Mouse (Mus musculus): ENCODE data around the gene Fut8. TPM values are rescaled to one million over a fixed set of nuclear protein-coding genes. Genes with fewer than 3 reads are reported as not detected.
A peak's percentile ranks its signal among the peaks of the same experiment; 100 is the strongest.

The Fut8 gene
- 49.3 and 50.7 TPM in 2 replicates for polyA plus RNA-seq (2015; fragmentation: Nextera tagmentation; extraction: Ambion mirVana)

GRCm38 (mm10) chr12:77237950-77238530 lies at the start of gene Fut8:
TSS of gene Fut8 (plus strand) at chr12:77238125.
- no peaks in the 10 kb centered on the region for H3K9me3 ChIP-seq
- ATAC-seq (ENCODE audit: low FRiP score), result peak; percentile 81

GRCm38 (mm10) chr12:77189161-77189560 lies 48.8 kb upstream of the Fut8 start:
- ATAC-seq (ENCODE audit: low FRiP score), result no peak
- H3K4me2 ChIP-seq, result no peak overlapping the region
- 63% methylated on average over 4 of the region's 4 CpGs for WGBS
- H3K4me3 ChIP-seq, result no peak overlapping the region
- H3K9ac ChIP-seq, result no peak overlapping the region
- H3K27ac ChIP-seq, result no peak overlapping the region
- H3K9me3 ChIP-seq, result no peaks in the 10 kb centered on the region
- H3K4me1 ChIP-seq (replicated peaks), result no peaks in the 10 kb centered on the region
- H3K27me3 ChIP-seq, result no peaks in the 10 kb centered on the region
- no peaks in the 10 kb centered on the region for H3K36me3 ChIP-seq

More at GRCm38 (mm10) chr12:77237950-77238530, at the start of gene Fut8:
- H3K4me1 ChIP-seq (replicated peaks), result peaks cover 5% of the 10 kb centered on the region; the same call in 1 of the 2 replicates
- H3K9ac ChIP-seq, result peak within 1 kb of the TSS; percentile 93
- peak within 1 kb of the TSS; percentile 83 for H3K4me2 ChIP-seq
- H3K27me3 ChIP-seq, result no peaks in the 10 kb centered on the region
- H3K36me3 ChIP-seq, result no peaks in the 10 kb centered on the region
- under 1% methylated on average over 46 of the region's 46 CpGs for WGBS
- peak within 1 kb of the TSS; percentile 85 for H3K4me3 ChIP-seq
- H3K27ac ChIP-seq, result peak within 1 kb of the TSS; percentile 98

- Histone ChIP-seq H3K4me3 (no peak overlapping the region), H3K9ac (no peak overlapping the region), H3K27me3 (no peaks in the 10 kb centered on the region), H3K9me3 (no peaks in the 10 kb centered on the region), H3K4me2 (no peak overlapping the region), H3K27ac (no peak overlapping the region), H3K36me3 (no peaks in the 10 kb centered on the region), H3K4me1 (replicated peaks) (no peaks in the 10 kb centered on the region)
- 94% methylated on average over 3 of the region's 3 CpGs for WGBS
- no peak for ATAC-seq (ENCODE audit: low FRiP score)
Observed at GRCm38 (mm10) chr12:77189933-77190446, 47.9 kb upstream of the Fut8 start.

- Histone ChIP-seq H3K36me3 (no peaks in the 10 kb centered on the region), H3K9ac (no peak overlapping the region), H3K27me3 (no peaks in the 10 kb centered on the region), H3K9me3 (no peaks in the 10 kb centered on the region; the same call in 1 of the 2 replicates), H3K4me3 (no peak overlapping the region), H3K4me2 (no peak overlapping the region), H3K4me1 (replicated peaks) (no peaks in the 10 kb centered on the region), H3K27ac (no peak overlapping the region)
- ATAC-seq (ENCODE audit: low FRiP score), result no peak
- WGBS, result 92% methylated on average over 9 of the region's 9 CpGs
Observed at GRCm38 (mm10) chr12:77191478-77192271, 46.2 kb upstream of the Fut8 start.

GRCm38 (mm10) chr12:77192714-77193113 lies 45.2 kb upstream of the Fut8 start:
- no peak overlapping the region for H3K4me2 ChIP-seq
- no peak for ATAC-seq (ENCODE audit: low FRiP score)
- WGBS, result 94% methylated on average over 3 of the region's 3 CpGs
- H3K27me3 ChIP-seq, result no peaks in the 10 kb centered on the region
- H3K36me3 ChIP-seq, result no peaks in the 10 kb centered on the region
- no peaks in the 10 kb centered on the region; the same call in 1 of the 2 replicates for H3K9me3 ChIP-seq
- no peak overlapping the region for H3K9ac ChIP-seq
- H3K27ac ChIP-seq, result no peak overlapping the region
- H3K4me3 ChIP-seq, result no peak overlapping the region
- no peaks in the 10 kb centered on the region for H3K4me1 ChIP-seq (replicated peaks)

GRCm38 (mm10) chr12:77193225-77193716 lies 44.7 kb upstream of the Fut8 start:
- no peak overlapping the region for H3K4me3 ChIP-seq
- no peaks in the 10 kb centered on the region for H3K36me3 ChIP-seq
- no peak for ATAC-seq (ENCODE audit: low FRiP score)
- 85% methylated on average over 4 of the region's 4 CpGs for WGBS
- no peaks in the 10 kb centered on the region for H3K4me1 ChIP-seq (replicated peaks)
- H3K9me3 ChIP-seq, result no peaks in the 10 kb centered on the region; the same call in 1 of the 2 replicates
- H3K9ac ChIP-seq, result no peak overlapping the region
- no peaks in the 10 kb centered on the region for H3K27me3 ChIP-seq
- no peak overlapping the region for H3K4me2 ChIP-seq
- no peak overlapping the region for H3K27ac ChIP-seq

GRCm38 (mm10) chr12:77195044-77195443 lies 42.9 kb upstream of the Fut8 start:
- Histone ChIP-seq H3K27ac (no peak overlapping the region), H3K4me3 (no peak overlapping the region), H3K9me3 (no peaks in the 10 kb centered on the region; the same call in 1 of the 2 replicates), H3K9ac (no peak overlapping the region), H3K36me3 (no peaks in the 10 kb centered on the region), H3K4me1 (replicated peaks) (no peaks in the 10 kb centered on the region), H3K27me3 (no peaks in the 10 kb centered on the region), H3K4me2 (no peak overlapping the region)
- no peak for ATAC-seq (ENCODE audit: low FRiP score)
- 76% methylated on average over 2 of the region's 2 CpGs for WGBS

GRCm38 (mm10) chr12:77196529-77197095 lies 41.3 kb upstream of the Fut8 start:
- Histone ChIP-seq H3K9me3 (no peaks in the 10 kb centered on the region; the same call in 1 of the 2 replicates), H3K27me3 (no peaks in the 10 kb centered on the region), H3K4me2 (no peak overlapping the region), H3K27ac (no peak overlapping the region), H3K36me3 (no peaks in the 10 kb centered on the region), H3K4me1 (replicated peaks) (no peaks in the 10 kb centered on the region), H3K9ac (no peak overlapping the region), H3K4me3 (no peak overlapping the region)
- no peak for ATAC-seq (ENCODE audit: low FRiP score)
- 97% methylated on average over 2 of the region's 2 CpGs for WGBS

GRCm38 (mm10) chr12:77197121-77197599 lies 40.8 kb upstream of the Fut8 start:
- 69% methylated on average over 7 of the region's 7 CpGs for WGBS
- no peaks in the 10 kb centered on the region for H3K27me3 ChIP-seq

GRCm38 (mm10) chr12:77198253-77198652 lies 39.7 kb upstream of the Fut8 start:
- H3K4me3 ChIP-seq, result no peak overlapping the region
- H3K36me3 ChIP-seq, result no peaks in the 10 kb centered on the region
- no peaks in the 10 kb centered on the region for H3K4me1 ChIP-seq (replicated peaks)
- no peak overlapping the region for H3K27ac ChIP-seq
- no peaks in the 10 kb centered on the region for H3K27me3 ChIP-seq
- 92% methylated on average over 4 of the region's 4 CpGs for WGBS
- H3K4me2 ChIP-seq, result no peak overlapping the region
- no peak for ATAC-seq (ENCODE audit: low FRiP score)
- H3K9me3 ChIP-seq, result no peaks in the 10 kb centered on the region; the same call in 1 of the 2 replicates
- no peak overlapping the region for H3K9ac ChIP-seq

More at GRCm38 (mm10) chr12:77197121-77197599, 40.8 kb upstream of the Fut8 start:
- Histone ChIP-seq H3K4me1 (replicated peaks) (no peaks in the 10 kb centered on the region), H3K36me3 (no peaks in the 10 kb centered on the region), H3K9me3 (no peaks in the 10 kb centered on the region; the same call in 1 of the 2 replicates), H3K9ac (no peak overlapping the region), H3K4me2 (no peak overlapping the region), H3K4me3 (no peak overlapping the region), H3K27ac (no peak overlapping the region)
- ATAC-seq (ENCODE audit: low FRiP score), result no peak

GRCm38 (mm10) chr12:77201461-77202143 lies 36.3 kb upstream of the Fut8 start:
- Histone ChIP-seq H3K36me3 (no peaks in the 10 kb centered on the region), H3K4me1 (replicated peaks) (no peaks in the 10 kb centered on the region), H3K27ac (no peak overlapping the region), H3K9me3 (no peaks in the 10 kb centered on the region), H3K9ac (no peak overlapping the region), H3K27me3 (no peaks in the 10 kb centered on the region), H3K4me3 (no peak overlapping the region), H3K4me2 (no peak overlapping the region)
- no peak for ATAC-seq (ENCODE audit: low FRiP score)
- WGBS, result 76% methylated on average over 10 of the region's 10 CpGs

Data from hindbrain, embryonic 13.5 days (tissue).